Mouse (Mus musculus) ES-E14 (cell line): Measurements from ENCODE around the gene Slc7a1.

Experiments
- CHD2 ChIP-seq: IDR thresholded peaks from 2 replicates; pipeline ENCODE4 v1.6.1; 2014; ENCODE audit warnings: mild to moderate bottlenecking, low read depth, low read length, inconsistent platforms
- HCFC1 ChIP-seq: IDR thresholded peaks from 2 replicates; pipeline ENCODE4 v1.6.1; 2012; ENCODE audit warnings: low read length, inconsistent platforms, borderline replicate concordance; ENCODE audit not compliant: insufficient read depth
- ZNF384 ChIP-seq: IDR thresholded peaks from 2 replicates; pipeline ENCODE4 v1.6.1; 2012; ENCODE audit warnings: low read depth, low read length, inconsistent platforms

DNA sequence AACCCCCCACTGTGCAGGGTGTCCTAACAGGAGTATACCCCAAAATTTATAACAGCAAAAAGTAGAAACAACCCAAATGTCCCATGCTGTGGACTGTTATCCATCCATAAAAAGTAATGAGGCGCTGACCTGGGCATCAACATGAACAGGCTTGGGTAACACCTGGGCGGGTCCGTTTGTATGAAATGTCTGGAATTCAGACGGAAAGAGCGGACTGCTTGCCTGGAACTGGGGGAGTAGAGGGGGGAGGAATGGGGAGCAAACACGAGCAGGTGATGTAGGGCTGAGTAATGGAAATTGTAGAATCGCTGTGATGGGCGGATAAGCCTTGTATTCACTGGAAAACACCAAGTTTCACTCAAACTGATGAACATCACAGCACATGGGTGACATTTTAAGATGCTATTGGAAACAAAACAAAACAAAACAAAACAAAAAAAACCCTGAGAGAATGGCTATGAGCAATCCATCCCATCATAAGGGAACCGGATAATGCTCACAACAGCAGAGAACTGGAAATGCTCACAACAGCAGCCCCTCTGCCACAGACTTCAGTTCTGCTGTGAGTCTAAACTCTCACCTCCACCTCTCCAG, 26.5 kb downstream of the Slc7a1 start:
- no peak for TF ChIP-seq ZNF384
- TF ChIP-seq HCFC1 = no peak
- TF ChIP-seq CHD2 = no peak
